Mouse (Mus musculus): ENCODE measurements at regions not wholly inside any gene's neighbourhood (a gene's known extent, or its start where the extent isn't known, plus 50 kb on each side); places are given as distances from the start of the nearest gene placed in this dataset.

GRCm38 (mm10) chr5:39412756-39413155 lies 342.5 kb downstream of the Hs3st1 start:
- TF ChIP-seq POLR2A (IDR thresholded peaks at IDR 0.05; ENCODE audit: control insufficient read depth, low read depth, low read length) (no peak), CTCF (IDR thresholded peaks at IDR 0.05; ENCODE audit: control insufficient read depth, insufficient read depth, insufficient replicate concordance, low read depth, low read length) (no peak)
- no peak overlapping the region for H3K27ac ChIP-seq (ENCODE audit: control insufficient read depth, insufficient read depth, low read depth, low read length)
- no peaks in the 10 kb centered on the region for H3K36me3 ChIP-seq (ENCODE audit: control insufficient read depth, insufficient read depth, low read length)
- no peaks in the 10 kb centered on the region for H3K4me1 ChIP-seq (ENCODE audit: control insufficient read depth, insufficient read depth, low read length)
- no peaks in the 10 kb centered on the region for H3K27me3 ChIP-seq (ENCODE audit: control insufficient read depth, insufficient read depth, low read length)
- no peak overlapping the region for H3K4me3 ChIP-seq (ENCODE audit: control insufficient read depth, low read depth, low read length)

DNA sequence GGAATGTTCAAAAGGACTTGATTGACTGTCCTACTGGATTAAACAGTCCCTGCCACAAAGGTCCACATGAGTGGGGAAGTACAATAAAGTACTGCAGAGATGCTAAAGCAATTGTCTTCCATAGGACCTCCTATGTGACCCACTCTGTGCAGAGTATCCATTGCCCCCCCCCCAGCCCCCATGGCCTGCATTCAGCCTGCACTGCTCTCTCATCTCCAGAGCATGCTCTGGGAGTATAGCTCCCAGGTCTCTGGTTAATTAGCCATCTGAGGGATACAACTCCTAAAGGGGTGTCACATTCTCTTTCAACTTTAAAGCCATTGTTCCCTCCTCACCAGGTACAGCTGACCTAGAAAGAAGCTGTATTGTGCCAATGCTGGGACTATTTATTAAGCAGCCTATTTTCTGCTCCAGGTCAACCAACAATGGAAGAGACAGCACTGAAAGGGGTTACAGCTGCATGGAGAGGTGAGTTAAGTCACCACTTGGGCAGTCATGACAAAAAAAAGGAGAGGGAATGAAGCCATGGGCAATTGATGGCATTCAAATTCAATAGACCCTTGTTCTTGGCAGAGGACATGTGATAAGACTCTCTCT lies 364.8 kb downstream of the Hs3st1 start:
- TF ChIP-seq POLR2A (IDR thresholded peaks at IDR 0.05; ENCODE audit: control insufficient read depth, low read depth, low read length) (no peak), CTCF (IDR thresholded peaks at IDR 0.05; ENCODE audit: control insufficient read depth, insufficient read depth, insufficient replicate concordance, low read depth, low read length) (no peak)
- no peak overlapping the region for H3K4me3 ChIP-seq (ENCODE audit: control insufficient read depth, low read depth, low read length)
- no peaks in the 10 kb centered on the region for H3K4me1 ChIP-seq (ENCODE audit: control insufficient read depth, insufficient read depth, low read length)
- no peaks in the 10 kb centered on the region for H3K27me3 ChIP-seq (ENCODE audit: control insufficient read depth, insufficient read depth, low read length)
- no peak overlapping the region for H3K27ac ChIP-seq (ENCODE audit: control insufficient read depth, insufficient read depth, low read depth, low read length)
- no peaks in the 10 kb centered on the region for H3K36me3 ChIP-seq (ENCODE audit: control insufficient read depth, insufficient read depth, low read length)

GRCm38 (mm10) chr5:39384410-39384809 lies 370.9 kb downstream of the Hs3st1 start:
- Histone ChIP-seq H3K27ac (ENCODE audit: control insufficient read depth, insufficient read depth, low read depth, low read length) (no peak overlapping the region), H3K27me3 (ENCODE audit: control insufficient read depth, insufficient read depth, low read length) (no peaks in the 10 kb centered on the region), H3K36me3 (ENCODE audit: control insufficient read depth, insufficient read depth, low read length) (no peaks in the 10 kb centered on the region), H3K4me3 (ENCODE audit: control insufficient read depth, low read depth, low read length) (no peak overlapping the region), H3K4me1 (ENCODE audit: control insufficient read depth, insufficient read depth, low read length) (no peaks in the 10 kb centered on the region)
- TF ChIP-seq POLR2A (IDR thresholded peaks at IDR 0.05; ENCODE audit: control insufficient read depth, low read depth, low read length) = no peak

DNA sequence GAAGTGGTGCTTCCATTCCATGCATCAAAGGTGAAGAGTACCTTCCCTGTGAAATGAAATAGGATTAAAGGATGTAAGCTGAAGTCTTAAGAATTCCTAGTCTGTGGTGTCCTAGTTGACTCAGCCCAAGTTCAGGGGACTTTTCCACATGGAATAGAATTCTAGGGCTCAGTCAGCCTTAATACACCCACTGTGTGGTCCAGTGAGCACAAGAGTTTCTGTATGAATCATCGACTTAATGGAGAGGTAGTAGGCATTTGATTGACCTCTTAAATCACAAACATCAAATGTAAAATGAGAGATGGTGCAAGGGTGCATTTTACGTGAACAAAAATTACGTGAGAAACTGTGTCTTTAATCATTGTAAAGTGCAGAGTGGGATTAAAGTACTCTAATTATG lies 381.1 kb downstream of the Hs3st1 start:
- Histone ChIP-seq H3K4me3 (ENCODE audit: control insufficient read depth, low read depth, low read length) (no peak overlapping the region), H3K4me1 (ENCODE audit: control insufficient read depth, insufficient read depth, low read length) (no peaks in the 10 kb centered on the region), H3K36me3 (ENCODE audit: control insufficient read depth, insufficient read depth, low read length) (no peaks in the 10 kb centered on the region), H3K27me3 (ENCODE audit: control insufficient read depth, insufficient read depth, low read length) (no peaks in the 10 kb centered on the region), H3K27ac (ENCODE audit: control insufficient read depth, insufficient read depth, low read depth, low read length) (no peak overlapping the region)
- TF ChIP-seq POLR2A (IDR thresholded peaks at IDR 0.05; ENCODE audit: control insufficient read depth, low read depth, low read length) (no peak), CTCF (IDR thresholded peaks at IDR 0.05; ENCODE audit: control insufficient read depth, insufficient read depth, insufficient replicate concordance, low read depth, low read length) (no peak)

- H3K4me3 ChIP-seq (ENCODE audit: control insufficient read depth, low read depth, low read length) = no peak overlapping the region
- H3K36me3 ChIP-seq (ENCODE audit: control insufficient read depth, insufficient read depth, low read length) = no peaks in the 10 kb centered on the region
- TF ChIP-seq POLR2A (IDR thresholded peaks at IDR 0.05; ENCODE audit: control insufficient read depth, low read depth, low read length) (no peak), CTCF (IDR thresholded peaks at IDR 0.05; ENCODE audit: control insufficient read depth, insufficient read depth, insufficient replicate concordance, low read depth, low read length) (no peak)
- no peak overlapping the region for H3K27ac ChIP-seq (ENCODE audit: control insufficient read depth, insufficient read depth, low read depth, low read length)
- H3K27me3 ChIP-seq (ENCODE audit: control insufficient read depth, insufficient read depth, low read length) = no peaks in the 10 kb centered on the region
- no peaks in the 10 kb centered on the region for H3K4me1 ChIP-seq (ENCODE audit: control insufficient read depth, insufficient read depth, low read length)
These were observed 406.6 kb downstream of the Hs3st1 start for GRCm38 (mm10) chr5:39348680-39349079.

- no peak overlapping the region for H3K27ac ChIP-seq (ENCODE audit: control insufficient read depth, insufficient read depth, low read depth, low read length)
- no peaks in the 10 kb centered on the region for H3K4me1 ChIP-seq (ENCODE audit: control insufficient read depth, insufficient read depth, low read length)
- H3K36me3 ChIP-seq (ENCODE audit: control insufficient read depth, insufficient read depth, low read length) = no peaks in the 10 kb centered on the region
- H3K27me3 ChIP-seq (ENCODE audit: control insufficient read depth, insufficient read depth, low read length) = no peaks in the 10 kb centered on the region
- TF ChIP-seq POLR2A (IDR thresholded peaks at IDR 0.05; ENCODE audit: control insufficient read depth, low read depth, low read length) = no peak
- no peak for TF ChIP-seq CTCF (IDR thresholded peaks at IDR 0.05; ENCODE audit: control insufficient read depth, insufficient read depth, insufficient replicate concordance, low read depth, low read length)
- H3K4me3 ChIP-seq (ENCODE audit: control insufficient read depth, low read depth, low read length) = no peak overlapping the region
These were observed 408.3 kb downstream of the Hs3st1 start for GRCm38 (mm10) chr5:39347019-39347418.

DNA sequence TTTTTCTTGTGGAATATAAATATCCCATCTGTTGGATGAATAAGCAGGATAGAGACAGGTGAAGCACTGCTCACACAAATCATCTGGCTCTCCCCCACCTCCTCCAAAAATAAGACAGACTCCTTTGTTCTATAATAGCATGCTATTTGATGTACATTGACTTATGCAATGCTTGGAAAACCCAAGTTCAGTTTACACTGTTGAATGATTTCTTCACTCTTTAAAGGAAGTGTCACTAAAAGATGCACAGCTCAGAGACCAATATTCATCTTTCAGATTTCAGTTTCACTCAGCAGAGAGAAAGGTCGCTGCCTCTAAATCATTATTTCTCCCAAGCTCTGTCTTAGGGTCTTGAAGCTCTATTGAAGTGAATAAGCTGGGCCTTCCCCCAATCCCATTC lies 417.4 kb downstream of the Hs3st1 start:
- Histone ChIP-seq H3K27me3 (ENCODE audit: control insufficient read depth, insufficient read depth, low read length) (no peaks in the 10 kb centered on the region), H3K4me1 (ENCODE audit: control insufficient read depth, insufficient read depth, low read length) (no peaks in the 10 kb centered on the region), H3K36me3 (ENCODE audit: control insufficient read depth, insufficient read depth, low read length) (no peaks in the 10 kb centered on the region), H3K4me3 (ENCODE audit: control insufficient read depth, low read depth, low read length) (no peak overlapping the region; the same call in 1 of the 2 replicates), H3K27ac (ENCODE audit: control insufficient read depth, insufficient read depth, low read depth, low read length) (no peak overlapping the region)
- TF ChIP-seq POLR2A (IDR thresholded peaks at IDR 0.05; ENCODE audit: control insufficient read depth, low read depth, low read length) (no peak), CTCF (IDR thresholded peaks at IDR 0.05; ENCODE audit: control insufficient read depth, insufficient read depth, insufficient replicate concordance, low read depth, low read length) (no peak)

GRCm38 (mm10) chr5:39336484-39336985 lies 418.7 kb downstream of the Hs3st1 start:
- no peaks in the 10 kb centered on the region for H3K4me1 ChIP-seq (ENCODE audit: control insufficient read depth, insufficient read depth, low read length)
- TF ChIP-seq CTCF (IDR thresholded peaks at IDR 0.05; ENCODE audit: control insufficient read depth, insufficient read depth, insufficient replicate concordance, low read depth, low read length) = no peak
- TF ChIP-seq POLR2A (IDR thresholded peaks at IDR 0.05; ENCODE audit: control insufficient read depth, low read depth, low read length) = no peak
- no peaks in the 10 kb centered on the region for H3K36me3 ChIP-seq (ENCODE audit: control insufficient read depth, insufficient read depth, low read length)
- H3K27ac ChIP-seq (ENCODE audit: control insufficient read depth, insufficient read depth, low read depth, low read length) = no peak overlapping the region
- no peak overlapping the region for H3K4me3 ChIP-seq (ENCODE audit: control insufficient read depth, low read depth, low read length)
- no peaks in the 10 kb centered on the region for H3K27me3 ChIP-seq (ENCODE audit: control insufficient read depth, insufficient read depth, low read length)
